Mouse (Mus musculus) C2C12 (cell line): ENCODE data around the gene Echdc3.

ENCODE experiments used
- CEBPB ChIP-seq: IDR thresholded peaks from one replicate; pipeline ENCODE4 v1.6.1; 2011; ENCODE audit warnings: low read depth, mild to moderate bottlenecking, control low read depth, moderate library complexity
- CTCF ChIP-seq: IDR thresholded peaks from one replicate; pipeline ENCODE4 v1.5.1; 2011; ENCODE audit not compliant: control insufficient read depth, insufficient read depth, insufficient read length
- FOSL1 ChIP-seq: IDR thresholded peaks from one replicate; pipeline ENCODE4 v1.8.0; 2011; ENCODE audit warnings: mild to moderate bottlenecking, low read length; ENCODE audit not compliant: poor library complexity, insufficient read depth, severe bottlenecking
- MAX ChIP-seq: IDR thresholded peaks from one replicate; pipeline ENCODE4 v1.6.1; 2011; ENCODE audit warnings: mild to moderate bottlenecking, control low read depth
- MYOD1 ChIP-seq: IDR thresholded peaks from one replicate; pipeline ENCODE4 v1.6.1; 2011; ENCODE audit warnings: low read depth; ENCODE audit not compliant: control insufficient read depth, insufficient read length
- MYOG ChIP-seq: IDR thresholded peaks from one replicate; pipeline ENCODE4 v1.6.1; 2011; ENCODE audit not compliant: control insufficient read depth, insufficient read length; ENCODE audit errors: extremely low read depth
- USF1 ChIP-seq: IDR thresholded peaks from one replicate; pipeline ENCODE4 v1.6.1; 2011; ENCODE audit warnings: low read depth, mild to moderate bottlenecking, control low read depth, moderate library complexity

GRCm38 (mm10) chr2:6146257-6146656 is 66.6 kb downstream of the Echdc3 start:
- TF ChIP-seq CTCF, result no peak
- no peak for TF ChIP-seq USF1
- TF ChIP-seq FOSL1, result no peak
- no peak for TF ChIP-seq MAX
- no peak for TF ChIP-seq CEBPB
- TF ChIP-seq MYOD1, result no peak
- no peak for TF ChIP-seq MYOG
